Mouse (Mus musculus) subcutaneous adipose tissue, adult 2 months (tissue): Measurements from ENCODE around the gene Rsad1. TPM values are rescaled to one million over a fixed set of nuclear protein-coding genes. Genes with fewer than 3 reads are reported as not detected.

Experiments
- polyA plus RNA-seq: library from polyadenylated mRNA; depleted of rRNA; stranded (reverse); fragments of >200 nt; gene quantifications from 2 replicates; pipeline ENCODE4 v1.2.3, GENCODE M21; 2012; ENCODE audit warnings: low replicate concordance; rRNA removed

The Rsad1 gene
- polyA plus RNA-seq, result 12.5 and 13.0 TPM in 2 replicates

DNA sequence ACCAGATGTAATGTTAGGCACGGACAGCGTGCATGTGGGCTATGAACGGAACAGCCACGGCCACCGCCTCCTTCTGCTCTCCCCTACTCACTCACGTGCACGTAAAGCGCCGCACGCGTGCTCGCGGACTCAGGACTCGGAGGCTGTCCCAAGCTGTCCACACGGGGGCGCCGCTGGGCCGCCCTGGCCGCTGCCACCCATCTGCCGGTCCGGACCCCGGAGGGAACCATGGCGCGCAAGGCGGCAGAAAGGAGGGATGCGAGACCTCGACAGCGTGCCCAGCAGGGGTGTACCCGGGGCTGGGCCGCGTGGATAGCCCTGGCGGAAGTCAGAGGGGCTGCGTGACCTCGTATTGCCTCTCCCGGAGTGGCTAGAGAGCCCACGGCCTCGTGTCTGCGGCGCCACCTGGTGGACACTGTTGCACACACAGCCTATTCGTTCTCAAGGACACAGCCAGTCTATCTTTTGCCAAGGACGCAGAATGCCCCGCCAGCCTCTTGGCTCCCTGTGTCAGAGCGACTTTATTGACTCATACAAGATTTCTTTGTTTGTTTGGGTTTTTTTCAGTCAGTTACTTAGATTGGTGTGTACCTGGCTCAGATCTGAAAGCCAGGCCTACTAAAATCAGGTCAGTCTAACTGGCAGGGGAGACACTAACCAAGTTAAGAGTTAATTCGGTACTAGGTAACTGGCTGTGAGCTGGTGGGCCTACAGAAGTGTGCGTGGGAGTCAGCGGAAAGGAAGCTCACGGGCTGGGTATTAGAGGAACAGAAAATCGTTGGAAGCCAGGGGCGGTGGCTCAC is at the start of gene Rsad1:
Gene Rsad1, minus strand, starts transcription at position 368 of the 803 bp plus-strand sequence.

DNA sequence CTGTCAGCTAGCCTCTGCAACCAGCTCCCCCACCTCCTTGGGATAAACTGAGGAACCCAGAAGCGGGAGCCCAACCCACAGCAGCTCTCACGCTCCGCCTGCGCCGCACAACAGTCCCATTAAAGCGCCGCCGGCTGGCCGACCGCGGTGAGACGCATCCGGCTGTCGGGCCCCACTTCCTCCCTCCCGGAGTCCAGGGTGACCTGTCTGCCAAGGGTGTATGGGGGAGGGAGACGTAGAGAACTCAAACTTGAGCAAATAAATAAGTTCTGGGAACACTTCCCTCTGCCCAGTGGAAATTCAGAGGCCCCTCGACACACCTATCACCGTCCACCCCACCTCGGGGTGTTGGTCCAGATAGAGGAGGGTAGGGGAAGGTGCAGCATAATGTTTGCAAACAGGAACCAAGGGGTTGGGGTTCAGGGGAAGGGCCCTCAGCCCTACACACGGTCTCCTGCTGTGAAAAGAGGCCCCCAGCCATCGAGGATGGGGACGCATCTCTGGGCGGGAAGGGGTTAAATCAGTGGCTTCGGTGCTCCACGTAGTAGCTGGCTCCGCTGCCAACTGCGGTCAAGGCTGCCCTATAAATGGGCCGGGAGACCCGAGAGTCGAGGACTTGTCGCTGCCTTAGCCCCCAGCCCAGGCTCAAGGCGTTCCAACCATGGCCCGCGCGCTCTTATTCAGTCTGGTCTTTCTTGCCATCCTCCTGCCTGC is 15.5 kb upstream of the Rsad1 start, which contains the start of gene Chad:
Gene Chad, plus strand, starts transcription at position 611 of the 714 bp plus-strand sequence.

DNA sequence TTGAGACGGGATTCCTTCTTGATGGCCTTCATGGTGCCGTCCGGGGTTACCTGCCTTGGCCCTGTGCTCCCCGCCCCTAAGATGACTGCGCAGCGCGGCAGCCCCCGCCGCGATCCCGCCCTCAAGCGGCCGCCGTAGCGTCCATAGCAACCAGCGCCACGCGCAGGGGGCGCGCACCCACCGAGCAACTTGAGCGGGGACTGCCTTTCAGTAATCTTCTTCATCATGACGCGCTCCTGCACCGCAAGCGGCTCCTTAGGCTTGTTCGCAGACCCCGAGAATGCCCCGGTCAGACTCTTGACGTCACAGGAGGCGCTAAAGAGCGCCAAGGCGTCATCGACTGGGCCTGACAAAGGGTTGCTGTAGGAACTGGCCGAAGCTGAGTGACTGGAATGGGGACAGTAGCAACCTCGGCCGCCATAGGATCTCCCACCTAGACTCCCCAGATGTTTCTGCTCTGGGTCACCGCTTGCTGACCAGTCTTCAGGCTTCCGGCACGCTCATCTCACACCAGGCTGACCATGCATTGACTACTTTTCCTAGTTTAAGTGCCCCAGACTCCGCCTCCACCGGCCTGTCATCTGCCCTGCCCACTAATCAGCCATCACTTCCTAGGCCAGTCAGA is 27.7 kb downstream of the Rsad1 start, which contains the start of gene Mycbpap:
Gene Mycbpap, minus strand, starts transcription at position 524 of the 625 bp plus-strand sequence.

DNA sequence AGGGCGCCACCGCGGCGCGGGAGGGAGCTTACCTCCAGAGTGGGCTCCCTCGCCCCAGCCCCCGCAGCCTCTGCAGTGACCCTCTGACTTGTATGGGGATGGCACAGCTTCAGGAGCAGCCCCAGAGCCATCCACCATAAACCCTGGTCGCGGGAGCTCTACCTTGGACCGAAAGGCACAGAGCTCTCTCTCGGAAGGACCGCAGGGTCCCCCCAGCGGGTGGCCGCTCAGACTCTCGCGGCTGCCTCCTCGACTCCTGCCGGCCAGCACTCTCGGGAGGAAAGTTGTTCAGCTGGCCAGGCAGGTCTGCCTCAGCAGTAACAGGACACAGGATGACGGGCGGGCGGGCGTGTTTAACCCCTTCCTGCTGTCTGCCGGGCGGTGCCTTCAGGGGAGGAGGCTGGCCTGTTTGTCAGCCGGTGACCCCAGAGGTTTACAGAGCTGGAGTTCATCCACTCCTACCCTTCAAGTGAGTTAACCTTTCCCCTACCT is 49.3 kb downstream of the Rsad1 start, which contains the start of gene Epn3:
Gene Epn3, minus strand, starts transcription at position 314 of the 492 bp plus-strand sequence.

Other genes with a start within 250 kb of the Rsad1 start
- 10.6 and 18.1 TPM in 2 replicates for gene Luc7l3, start 227.3 kb downstream of the Rsad1 start, polyA plus RNA-seq
- gene Ankrd40, start 221.3 kb downstream of the Rsad1 start, polyA plus RNA-seq, result 146 and 211 TPM in 2 replicates
- 11.5 and 52.1 TPM in 2 replicates for gene Abcc3, start 156.3 kb downstream of the Rsad1 start, polyA plus RNA-seq
- gene Cacna1g, start 75.1 kb downstream of the Rsad1 start, polyA plus RNA-seq, result 10.7 and 166 TPM in 2 replicates
- 0.05 and 0.50 TPM in 2 replicates for gene Spata20, start 63.1 kb downstream of the Rsad1 start, polyA plus RNA-seq
- 0.07 and 12.9 TPM in 2 replicates for gene Epn3, start 49.3 kb downstream of the Rsad1 start, polyA plus RNA-seq
- gene Mycbpap, start 27.5 kb downstream of the Rsad1 start, polyA plus RNA-seq, result 0.10 and 1.0 TPM in 2 replicates
- gene Chad, start 15.8 kb upstream of the Rsad1 start, polyA plus RNA-seq, result 0.13 TPM in 1 of 2 replicates, not detected in the other
- gene Acsf2, start 52.6 kb upstream of the Rsad1 start, polyA plus RNA-seq, result 50.1 and 60.4 TPM in 2 replicates
- gene Lrrc59, start 80.5 kb upstream of the Rsad1 start, polyA plus RNA-seq, result 89.2 and 103 TPM in 2 replicates
- 59.6 and 96.9 TPM in 2 replicates for gene Mrpl27, start 104.5 kb upstream of the Rsad1 start, polyA plus RNA-seq
- gene Eme1, start 104.7 kb upstream of the Rsad1 start, polyA plus RNA-seq, result 0.33 and 3.2 TPM in 2 replicates
- gene Xylt2, start 128.3 kb upstream of the Rsad1 start, polyA plus RNA-seq, result 31.0 and 46.6 TPM in 2 replicates
- 0.13 TPM in 1 of 2 replicates, not detected in the other for gene Gm11541, start 155.2 kb upstream of the Rsad1 start, polyA plus RNA-seq
- gene Cdc34b, start 192.5 kb upstream of the Rsad1 start, polyA plus RNA-seq, result 0.26 TPM in 1 of 2 replicates, not detected in the other
- gene Tmem92, start 233.4 kb upstream of the Rsad1 start, polyA plus RNA-seq, result not detected in 2 replicates